Mouse (Mus musculus): ENCODE results near the gene Tmem131l. TPM values are rescaled to one million over a fixed set of nuclear protein-coding genes. Genes with fewer than 3 reads are reported as not detected.
A peak's percentile ranks its signal among the peaks of the same experiment; 100 is the strongest.

The Tmem131l gene
- total RNA-seq, 2 experiments from 2014 or later, result 29.6 to 35.8 TPM

- no peak for DNase-seq (ENCODE audit: low spot score in 2 of 2)
Observed at GRCm38 (mm10) chr3:83987533-83988112, 52.4 kb downstream of the Tmem131l start.

GRCm38 (mm10) chr3:83986740-83987139 lies 53.2 kb downstream of the Tmem131l start:
- DNase-seq (ENCODE audit: low spot score in 2 of 2), result no peak
- intact Hi-C loops (cut with DNase I), result no loop called here

More at GRCm38 (mm10) chr3:83987533-83988112, 52.4 kb downstream of the Tmem131l start:
- intact Hi-C loops (cut with DNase I), result no loop called here

DNA sequence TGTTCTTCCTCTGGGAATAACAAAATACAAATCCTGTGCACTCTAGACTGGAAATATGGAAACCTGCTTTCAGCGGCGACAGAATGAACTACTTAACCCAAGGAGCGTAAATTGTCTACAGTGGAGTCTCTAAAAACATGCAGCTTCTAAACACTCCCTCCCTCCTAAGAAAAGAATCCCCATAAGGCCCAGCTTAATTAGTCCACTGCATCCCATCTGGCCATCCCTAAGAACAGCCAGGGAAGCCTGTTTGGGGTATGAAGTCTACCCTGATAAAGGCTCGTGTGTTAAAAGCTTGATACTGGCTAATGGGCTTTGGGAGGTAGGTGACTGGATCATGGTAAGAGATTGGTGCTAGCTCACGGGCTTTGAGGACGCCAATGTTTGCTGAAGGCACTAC lies 54.5 kb downstream of the Tmem131l start:
- DNase-seq (ENCODE audit: low spot score in 2 of 2), result no peak
- intact Hi-C loops (cut with DNase I), result no loop called here

DNA sequence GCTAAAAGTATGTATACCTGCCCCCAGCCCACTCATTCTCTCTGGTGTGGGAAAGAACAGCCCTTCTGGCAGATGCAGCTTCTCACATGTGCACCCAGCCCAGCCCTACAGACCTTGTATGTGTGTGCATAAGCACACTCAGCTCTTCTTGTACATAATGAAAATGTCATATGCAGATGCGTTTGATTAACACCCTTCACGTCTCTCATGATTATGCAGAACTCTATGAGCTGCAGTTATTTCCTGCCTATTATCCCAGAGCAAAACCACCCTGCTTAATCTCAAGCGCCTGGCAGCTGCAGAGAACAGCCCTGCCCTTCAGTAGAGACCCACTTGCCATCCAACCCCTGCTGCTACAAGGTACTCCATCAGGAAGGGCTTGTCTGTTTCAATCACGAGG lies 55.6 kb downstream of the Tmem131l start:
- DNase-seq (ENCODE audit: low spot score in 2 of 2), result no peak
- intact Hi-C loops (cut with DNase I), result no loop called here

DNA sequence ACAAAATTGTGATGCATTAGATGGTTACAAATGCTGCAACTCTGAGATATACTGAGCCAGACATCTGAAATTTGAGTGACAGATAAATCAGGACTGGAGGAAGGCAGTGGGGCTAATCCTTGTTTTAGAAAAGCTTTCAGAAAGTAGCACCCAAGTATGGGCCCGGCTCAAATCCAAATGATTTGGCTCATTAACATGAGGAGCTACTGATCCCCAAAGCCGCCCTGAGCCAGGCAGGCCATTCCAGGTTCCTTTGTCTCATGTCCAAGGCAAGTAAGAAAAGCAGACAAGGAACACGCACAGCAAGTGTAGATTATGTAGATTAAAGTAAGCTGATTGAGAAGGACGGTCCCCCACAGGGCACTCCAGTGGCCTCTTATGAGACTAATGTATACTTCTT lies 57.2 kb downstream of the Tmem131l start:
- intact Hi-C loops (cut with DNase I), result no loop called here
- no peak for DNase-seq (ENCODE audit: low spot score in 2 of 2)

- no peak for DNase-seq (ENCODE audit: low spot score in 2 of 2)
- intact Hi-C loops (cut with DNase I), result no loop called here
Observed at GRCm38 (mm10) chr3:83980231-83980872, 59.6 kb downstream of the Tmem131l start.

DNA sequence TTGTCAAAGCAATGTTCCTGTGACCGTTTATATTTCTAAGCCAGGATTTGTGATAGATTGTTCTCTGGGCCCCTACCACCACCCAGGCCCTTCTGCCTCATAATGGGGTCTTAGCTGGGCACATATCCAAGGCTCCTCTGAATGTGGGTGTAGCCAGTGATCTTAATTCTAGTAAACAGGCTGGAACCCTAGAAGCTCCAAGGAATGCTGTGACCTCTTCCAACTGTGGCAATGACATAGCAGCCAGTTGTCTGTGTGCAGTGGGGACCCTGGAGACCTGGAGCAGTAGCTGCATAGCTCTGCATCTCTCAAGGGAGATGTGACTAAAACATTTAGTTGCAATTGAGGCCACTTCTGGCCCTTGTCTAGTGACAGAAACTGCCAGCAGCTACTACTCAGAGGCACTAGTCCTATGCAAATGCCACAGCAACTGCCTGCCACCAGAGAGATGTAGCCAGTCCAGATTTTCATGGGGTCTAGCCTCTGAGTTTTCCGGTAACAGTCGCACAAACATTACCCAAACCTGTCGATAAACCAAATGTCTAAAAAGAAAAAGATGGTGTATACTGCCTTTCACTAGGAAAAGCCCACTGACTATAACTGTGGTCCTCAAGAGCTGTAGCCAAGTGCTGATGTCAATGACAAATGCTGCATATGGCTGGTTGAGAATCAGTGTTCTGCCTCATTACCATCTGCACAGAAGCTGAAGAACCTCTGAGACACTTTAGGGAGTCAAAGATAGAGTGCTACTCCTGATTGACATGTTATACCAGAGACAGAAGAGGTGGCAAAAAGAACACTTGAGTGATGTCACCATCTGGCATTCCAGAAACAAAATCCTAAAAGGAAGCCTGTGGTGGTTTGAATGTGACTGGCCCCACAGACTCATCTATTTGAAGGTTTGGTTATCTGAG lies 61.2 kb downstream of the Tmem131l start:
- intact Hi-C loops (cut with DNase I), result no loop called here
- DNase-seq (ENCODE audit: low spot score in 2 of 2), result peak in 1 of 2 experiments; percentile 15

- no peak for DNase-seq (ENCODE audit: low spot score in 2 of 2)
- intact Hi-C loops (cut with DNase I), result no loop called here
Observed at GRCm38 (mm10) chr3:83977817-83978216, 62.2 kb downstream of the Tmem131l start.

DNA sequence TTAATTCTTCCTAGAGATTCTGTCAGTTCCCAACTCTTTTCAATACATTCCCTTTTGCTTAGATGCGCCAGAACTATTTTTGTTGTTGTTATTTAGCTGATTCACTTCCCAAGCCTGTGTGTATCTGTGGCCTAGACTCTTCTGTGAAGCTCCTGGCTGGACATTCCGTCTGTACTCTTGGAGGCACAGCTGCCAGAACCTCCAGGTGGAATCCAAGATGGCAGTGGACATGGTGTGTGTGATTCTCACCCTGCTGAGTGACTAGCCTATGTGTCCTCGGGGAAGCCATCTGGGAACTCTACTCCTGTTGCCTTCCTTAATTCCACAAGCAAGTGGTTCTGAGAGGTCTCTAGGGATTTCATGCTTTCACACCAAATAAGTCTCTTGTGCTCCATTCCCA lies 63.8 kb downstream of the Tmem131l start:
- no peak for DNase-seq (ENCODE audit: low spot score in 2 of 2)
- intact Hi-C loops (cut with DNase I), result no loop called here

- intact Hi-C loops (cut with DNase I), result no loop called here
- DNase-seq (ENCODE audit: low spot score in 2 of 2), result no peak
Observed at GRCm38 (mm10) chr3:83973339-83973738, 66.6 kb downstream of the Tmem131l start.

GRCm38 (mm10) chr3:83970629-83971028 lies 69.3 kb downstream of the Tmem131l start:
- DNase-seq (ENCODE audit: low spot score in 2 of 2), result no peak
- intact Hi-C loops (cut with DNase I), result no loop called here

GRCm38 (mm10) chr3:83969081-83969480 lies 70.9 kb downstream of the Tmem131l start:
- DNase-seq (ENCODE audit: low spot score in 2 of 2), result no peak
- intact Hi-C loops (cut with DNase I), result no loop called here

DNA sequence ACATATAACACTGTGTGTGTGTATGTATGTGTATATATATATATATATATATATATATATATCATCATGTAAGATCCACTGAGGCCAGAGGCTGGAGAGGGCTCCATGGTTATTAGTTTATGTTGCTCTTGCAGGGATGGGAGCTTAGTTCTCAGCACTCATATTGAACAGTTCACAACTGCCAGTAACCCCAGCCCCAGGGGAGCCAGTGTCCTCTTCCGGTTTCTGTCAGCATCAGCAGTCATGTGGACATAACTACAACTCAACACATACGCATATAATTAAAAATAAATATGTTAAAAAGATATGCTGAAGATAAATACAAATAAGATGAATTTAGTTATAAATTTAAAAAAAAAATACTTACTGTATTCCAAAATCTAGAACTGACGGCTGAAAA lies 72.2 kb downstream of the Tmem131l start:
- DNase-seq (ENCODE audit: low spot score in 2 of 2), result no peak
- intact Hi-C loops (cut with DNase I), result no loop called here

DNA sequence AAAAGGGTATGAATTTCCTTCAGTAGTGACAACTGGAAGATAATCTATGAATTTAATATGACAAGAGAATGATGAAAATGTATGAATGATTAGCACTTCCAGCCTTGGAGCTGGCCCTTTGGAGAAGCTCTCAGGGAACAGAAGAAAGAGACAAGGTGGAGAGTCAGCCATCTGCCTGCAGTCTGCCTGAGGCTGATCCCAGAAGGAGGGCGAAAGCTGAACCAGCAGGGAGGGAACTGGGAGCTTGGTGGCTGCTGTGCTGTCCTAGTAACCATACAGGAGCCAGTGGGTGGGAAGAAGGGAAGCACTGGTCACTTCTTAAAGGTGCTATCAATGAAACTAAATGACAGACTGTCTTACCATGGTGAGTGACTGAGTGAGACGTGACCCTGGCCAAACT lies 74.6 kb downstream of the Tmem131l start:
- intact Hi-C loops (cut with DNase I), result no loop called here
- no peak for DNase-seq (ENCODE audit: low spot score in 2 of 2)

- DNase-seq (ENCODE audit: low spot score in 2 of 2), result no peak
- intact Hi-C loops (cut with DNase I), result no loop called here
Observed at GRCm38 (mm10) chr3:83963705-83964104, 76.3 kb downstream of the Tmem131l start.

GRCm38 (mm10) chr3:83962571-83962970 lies 77.4 kb downstream of the Tmem131l start:
- intact Hi-C loops (cut with DNase I), result no loop called here

GRCm38 (mm10) chr3:83962076-83962475 lies 77.9 kb downstream of the Tmem131l start:
- intact Hi-C loops (cut with DNase I), result no loop called here
- no peak for DNase-seq (ENCODE audit: low spot score in 2 of 2)

More at GRCm38 (mm10) chr3:83962571-83962970, 77.4 kb downstream of the Tmem131l start:
- no peak for DNase-seq (ENCODE audit: low spot score in 2 of 2)

DNA sequence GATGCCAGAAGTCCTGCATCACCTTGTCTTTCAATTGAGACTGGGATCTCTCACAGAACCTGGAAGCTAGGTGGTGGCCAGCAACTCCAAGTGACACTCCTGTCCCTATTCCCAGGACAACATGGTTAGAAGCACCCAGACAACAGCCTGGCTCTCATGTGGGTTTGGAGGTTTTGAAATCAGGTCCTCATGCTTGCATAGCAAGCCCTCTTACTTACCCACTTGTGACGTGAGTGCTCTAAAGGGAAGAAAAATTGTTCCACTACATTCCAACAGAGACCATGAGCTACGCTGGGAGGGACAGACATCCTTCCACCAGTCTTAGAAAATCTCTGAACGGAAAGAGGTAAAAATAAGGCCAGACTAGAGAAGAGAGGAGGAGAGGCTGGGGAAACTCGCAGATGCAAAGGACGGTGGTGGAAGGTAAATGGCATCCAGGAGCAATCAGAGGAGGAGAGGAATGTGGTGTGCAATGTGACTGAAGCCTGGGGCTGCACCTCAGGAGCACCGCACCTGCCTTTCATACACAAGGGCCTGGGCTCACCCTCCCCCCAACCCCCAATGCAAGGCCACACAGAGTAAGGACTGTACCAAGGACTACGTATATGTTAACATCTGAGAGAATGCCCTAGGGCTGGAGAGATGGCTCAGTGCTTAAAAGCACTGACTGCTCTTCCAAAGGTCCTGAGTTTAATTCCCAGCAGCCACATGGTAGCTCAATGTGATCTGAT lies 80.9 kb downstream of the Tmem131l start:
- DNase-seq (ENCODE audit: low spot score in 2 of 2), result no peak
- intact Hi-C loops (cut with DNase I), result no loop called here

- intact Hi-C loops (cut with DNase I), result no loop called here
- no peak for DNase-seq (ENCODE audit: low spot score in 2 of 2)
Observed at GRCm38 (mm10) chr3:83953879-83954278, 86.1 kb downstream of the Tmem131l start.

DNA sequence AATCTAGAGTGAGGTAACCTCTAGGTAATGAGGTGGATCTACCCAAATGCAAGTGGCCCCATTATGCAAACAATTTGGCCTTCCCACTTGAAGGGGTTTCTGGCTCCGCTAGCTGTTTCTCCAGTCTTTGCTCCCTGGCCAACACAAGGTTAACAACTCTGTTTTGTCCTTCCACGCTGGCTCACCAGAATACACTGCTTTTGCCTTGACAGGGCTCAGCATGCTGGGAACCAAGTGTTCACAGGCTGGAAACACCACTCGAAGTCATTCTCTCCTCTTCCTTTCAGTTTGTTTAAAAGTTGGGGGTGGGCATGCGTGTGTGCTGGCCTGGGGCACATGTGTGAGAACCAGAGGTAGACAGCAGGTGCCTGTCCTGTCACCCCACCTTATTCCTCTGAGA lies 91.2 kb downstream of the Tmem131l start:
- DNase-seq (ENCODE audit: low spot score in 2 of 2), result no peak
- intact Hi-C loops (cut with DNase I), result loop anchor here (5.0 to 10.0 kb wide), 3 partner anchors 88 to 366 kb away; no protein-coding TSS in a partner anchor
